Mouse (Mus musculus): Measurements from ENCODE around the gene Snrpc.
A peak's percentile ranks its signal among the peaks of the same experiment; 100 is the strongest.

Gene Snrpc

DNA sequence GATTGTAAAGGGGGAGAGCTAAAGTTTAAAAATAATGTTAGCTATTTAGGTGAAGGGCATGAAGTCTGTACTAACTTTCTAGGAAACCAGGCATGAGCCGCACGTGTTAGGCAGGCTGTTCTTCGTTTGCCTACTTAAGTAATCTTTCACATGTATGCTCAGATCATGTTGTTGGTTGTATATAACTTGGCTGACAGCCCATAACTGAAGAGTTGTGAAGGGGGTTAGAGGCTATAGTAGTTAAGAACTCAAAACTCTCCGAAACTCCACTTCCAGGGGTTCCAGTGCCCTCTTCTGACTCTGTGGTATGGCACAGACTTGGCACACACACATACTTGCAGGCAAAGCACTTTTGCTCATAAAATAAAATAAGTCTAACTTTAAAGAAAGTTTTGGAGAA, 28.8 kb downstream of the Snrpc start:
- no peak for DNase-seq

- DNase-seq: peak; percentile 51 to 63
Measured at GRCm38 (mm10) chr17:27871851-27872250, 33.9 kb downstream of the Snrpc start.

DNA sequence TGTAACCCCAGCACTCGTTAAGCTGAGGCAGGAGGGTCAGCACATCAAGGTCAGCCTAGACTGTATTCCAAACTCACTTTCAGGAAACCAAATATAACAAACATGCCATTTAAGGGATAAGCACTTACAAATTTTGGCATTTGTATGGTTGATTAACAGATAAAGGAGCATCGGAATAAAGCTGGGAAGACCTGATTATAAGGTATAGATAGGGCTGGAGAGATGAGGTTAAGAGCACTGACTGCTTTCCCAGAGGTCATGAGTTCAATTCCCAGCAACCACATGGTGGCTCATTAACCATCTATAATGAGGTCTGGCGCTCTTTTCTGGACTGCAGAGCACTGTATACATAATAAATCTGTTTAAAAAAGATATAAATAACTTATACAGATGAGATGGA, 35.6 kb downstream of the Snrpc start:
- no peak for DNase-seq

DNA sequence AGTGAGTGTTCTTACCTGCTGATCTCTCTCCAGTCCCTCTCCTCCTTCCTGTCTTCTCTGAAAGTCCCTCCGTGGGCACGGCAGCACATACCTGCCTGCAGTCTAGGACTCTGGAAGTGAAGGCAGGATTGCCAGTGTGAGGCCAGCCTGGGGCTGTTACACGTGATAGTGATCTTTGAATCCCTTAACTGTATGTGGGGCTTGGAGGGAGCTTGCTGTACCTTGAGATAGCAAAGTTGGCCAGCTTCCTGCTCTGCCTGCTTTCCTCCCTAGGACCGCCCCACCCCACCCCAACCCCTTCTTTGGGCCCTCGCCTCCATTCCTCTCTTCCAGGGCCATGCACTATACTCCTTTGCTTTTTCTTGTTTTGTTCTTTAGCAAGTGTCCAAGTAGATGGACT, 36.6 kb downstream of the Snrpc start:
- no peak for DNase-seq

- DNase-seq: peak; percentile 23 to 28
Measured at GRCm38 (mm10) chr17:27881518-27881917, 43.6 kb downstream of the Snrpc start.

- DNase-seq: no peak
Measured at GRCm38 (mm10) chr17:27883129-27883528, 45.2 kb downstream of the Snrpc start.

DNA sequence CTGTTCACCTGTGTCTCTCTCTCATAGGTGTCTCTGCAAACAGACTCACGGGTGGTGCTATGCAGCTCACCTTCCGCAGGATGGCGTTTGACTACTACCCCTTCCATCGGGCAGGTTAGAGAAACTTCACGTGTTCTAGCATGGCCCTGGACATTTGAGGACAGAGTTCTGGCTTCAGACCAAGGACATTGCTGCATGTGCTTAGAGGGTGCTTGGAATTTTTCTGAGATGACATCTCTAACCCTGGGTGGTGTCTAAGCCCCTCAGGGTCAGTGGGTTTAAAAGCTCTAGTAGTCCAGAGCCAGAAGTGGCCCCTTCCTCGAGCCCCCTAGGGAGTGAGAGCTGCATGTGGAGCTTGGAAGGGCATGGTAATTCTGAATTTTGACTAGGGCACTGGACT, 46.0 kb downstream of the Snrpc start:
- DNase-seq: no peak

DNA sequence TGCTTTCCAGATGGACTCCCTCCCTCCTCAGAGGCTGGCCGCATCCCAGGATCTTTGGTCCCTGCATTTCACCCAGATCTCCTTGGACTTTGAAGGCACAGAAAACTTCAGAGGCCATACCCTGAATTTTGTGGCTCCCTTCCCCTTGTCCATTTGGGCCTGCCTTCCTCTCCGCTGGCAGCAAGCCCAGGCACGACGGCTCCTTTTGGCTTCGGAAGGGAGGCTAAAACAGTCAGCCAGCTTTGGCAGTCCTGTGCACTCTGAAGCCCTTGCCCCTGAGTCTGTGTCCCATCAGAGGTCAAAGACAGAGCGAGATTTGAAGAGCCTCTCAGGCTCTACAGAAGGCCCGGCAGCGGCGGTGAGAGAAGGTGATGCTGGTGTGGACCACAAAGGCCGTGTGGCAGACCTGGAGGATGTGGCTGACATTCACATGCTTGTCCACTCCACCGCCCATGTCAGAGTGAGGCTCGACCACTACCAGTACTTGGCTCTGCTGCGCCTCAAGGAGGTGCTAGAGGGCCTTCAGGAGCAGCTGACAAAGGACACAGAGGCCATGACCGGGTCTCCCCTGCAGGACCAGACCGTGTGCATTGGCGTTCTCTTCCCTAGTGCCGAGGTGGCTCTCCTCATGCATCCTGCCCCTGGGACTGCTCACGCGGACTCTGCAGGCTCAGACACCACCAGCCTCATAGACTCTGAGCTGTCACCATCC, 48.7 kb downstream of the Snrpc start:
- peak; percentile 27 to 36 for DNase-seq
